Mouse (Mus musculus) small intestine, adult 2 months (tissue): Measurements from ENCODE around the gene Ndufv3.

Experiments used
- CTCF ChIP-seq: fragments of 200-500 bp; IDR thresholded peaks from 2 replicates; pipeline ENCODE4 v1.5.1; 2012; ENCODE audit warnings: low read depth, mild to moderate bottlenecking, control low read depth, inconsistent platforms, low read length, moderate library complexity, mixed read lengths; ENCODE audit not compliant: insufficient replicate concordance, insufficient read length; ENCODE audit errors: extremely low read depth
- POLR2A ChIP-seq: fragments of 200-500 bp; IDR thresholded peaks from 2 replicates; pipeline ENCODE4 v1.6.1; 2012; ENCODE audit warnings: low read depth, mild to moderate bottlenecking, control low read depth, inconsistent platforms, low read length, moderate library complexity

DNA sequence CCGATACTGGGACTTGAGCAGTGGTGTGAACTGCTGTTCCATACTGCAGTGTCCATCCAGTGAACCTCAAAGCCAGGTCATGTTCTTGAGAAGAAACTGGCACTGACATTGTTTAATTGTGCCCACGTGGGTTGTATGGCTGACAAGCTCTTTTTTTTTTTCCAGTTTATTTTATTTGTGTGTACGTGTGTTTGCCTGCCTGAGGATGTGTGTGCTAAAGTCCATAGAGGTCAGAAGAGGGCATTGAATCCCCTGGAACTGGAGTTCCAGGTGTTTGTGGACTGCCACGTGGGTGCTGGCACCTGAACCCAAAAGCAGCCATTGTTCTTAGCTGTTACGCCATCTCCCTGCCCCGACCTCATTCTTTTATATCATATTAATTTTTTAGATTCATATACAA, 45.5 kb upstream of the Ndufv3 start:
- TF ChIP-seq CTCF (no peak), POLR2A (no peak)
